Mouse (Mus musculus) monocyte, adult 59 days (primary cell): ENCODE results near the gene Ece2. TPM values are rescaled to one million over a fixed set of nuclear protein-coding genes. Genes with fewer than 3 reads are reported as not detected.

Experiments
- total RNA-seq, 2 experiments: library from RNA; stranded (reverse); gene quantifications; one replicate each; pipeline ENCODE4 v1.2.4; 2023

Gene Ece2
- not detected for total RNA-seq

DNA sequence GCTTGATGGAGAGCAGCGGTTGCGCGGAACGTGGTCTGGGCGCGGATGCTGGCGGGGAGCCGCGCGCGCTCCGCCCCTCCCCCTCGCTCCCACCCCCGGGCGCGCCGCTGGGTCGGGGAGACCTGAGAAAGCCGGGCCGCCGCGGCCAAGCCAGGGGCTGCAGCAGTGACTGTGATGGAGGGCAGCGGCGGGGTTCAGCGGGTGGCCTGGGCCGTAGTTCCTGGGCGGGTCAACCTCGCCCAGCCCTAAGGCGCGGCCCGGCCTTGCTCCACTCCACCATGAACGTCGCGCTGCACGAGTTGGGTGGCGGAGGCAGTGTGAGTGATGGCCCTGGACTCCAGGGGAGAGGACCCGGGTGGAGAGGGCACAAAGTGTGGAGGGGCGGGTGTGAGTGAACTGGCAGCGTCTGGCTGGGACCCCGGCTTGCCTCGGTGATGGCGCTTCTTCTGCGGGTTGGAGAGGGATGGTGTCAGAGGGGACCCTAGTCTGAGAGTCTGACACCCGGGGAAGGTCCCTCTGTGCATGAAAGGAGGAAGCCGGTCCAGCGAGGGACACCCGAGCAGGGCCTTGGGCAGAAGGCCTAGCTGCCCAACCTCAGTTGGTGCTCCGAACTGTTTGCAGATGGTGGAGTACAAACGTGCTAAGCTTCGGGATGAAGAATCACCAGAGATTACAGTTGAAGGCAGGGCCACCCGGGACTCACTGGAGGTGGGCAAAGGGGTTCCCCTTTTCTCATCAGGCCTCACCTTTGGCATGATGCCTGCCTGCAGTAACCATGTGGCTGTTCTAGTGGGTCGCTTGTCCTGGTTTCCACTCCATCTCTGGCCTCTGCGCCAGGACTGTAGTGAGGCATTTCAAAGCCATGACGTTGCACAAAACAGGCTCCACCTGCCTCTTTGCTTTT lies at the start of gene Ece2:
Gene Ece2 (plus strand): TSS at position 98 of the 904 bp plus-strand sequence.

GRCm38 (mm10) chr16:20589366-20589938 lies 40.2 kb upstream of the Ece2 start, which contains the start of gene Vwa5b2:
Gene Vwa5b2 (plus strand): TSS chr16:20589471.

DNA sequence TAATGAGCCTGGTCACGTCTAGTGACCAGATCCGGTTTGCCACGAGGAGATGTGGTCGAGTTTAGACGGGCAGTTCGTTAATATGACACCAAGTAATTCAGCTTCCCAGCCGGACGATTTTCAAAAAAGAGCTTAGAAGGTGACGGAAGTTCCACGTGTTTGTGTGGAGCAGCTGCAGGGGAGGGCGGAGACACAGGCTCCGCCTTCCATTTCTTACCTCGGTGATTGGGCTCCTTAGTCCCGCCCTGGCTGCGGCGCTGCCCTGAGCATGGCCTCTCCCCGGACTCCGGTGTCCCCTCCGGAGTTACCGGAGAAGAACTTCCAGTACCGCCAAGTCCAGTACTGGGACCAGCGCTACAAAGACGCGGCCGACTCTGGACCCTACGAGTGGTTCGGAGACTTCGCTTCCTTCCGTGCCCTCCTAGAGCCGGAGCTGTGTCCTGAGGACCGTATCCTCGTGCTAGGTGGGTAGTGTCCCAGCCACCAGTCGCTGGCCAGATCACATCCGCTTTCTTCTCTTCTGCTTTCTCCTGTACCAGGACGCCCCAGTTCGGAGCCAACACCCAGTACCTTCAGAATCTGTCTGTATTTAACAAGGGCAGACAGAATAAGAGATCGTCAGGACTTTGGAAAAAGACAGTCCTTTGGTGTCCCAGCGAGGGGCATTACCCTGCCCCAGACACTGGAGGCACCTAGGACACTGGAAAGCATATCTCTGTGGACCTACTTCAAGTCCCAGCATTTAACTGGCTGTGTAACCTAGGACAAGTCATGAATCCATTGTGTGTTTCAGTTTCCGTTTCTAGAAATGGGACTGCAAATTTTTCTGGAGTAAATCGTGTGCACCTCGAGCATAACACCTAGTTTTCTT lies 18.0 kb upstream of the Ece2 start, which contains the start of the genes Eef1akmt4, Gm49333 and Alg3:
Gene Eef1akmt4 (plus strand): TSS at position 237 of the 871 bp plus-strand sequence.
Gene Gm49333 (plus strand): TSS at position 254 of the 871 bp plus-strand sequence.
Gene Alg3 (minus strand): TSS at position 379 of the 871 bp plus-strand sequence.

DNA sequence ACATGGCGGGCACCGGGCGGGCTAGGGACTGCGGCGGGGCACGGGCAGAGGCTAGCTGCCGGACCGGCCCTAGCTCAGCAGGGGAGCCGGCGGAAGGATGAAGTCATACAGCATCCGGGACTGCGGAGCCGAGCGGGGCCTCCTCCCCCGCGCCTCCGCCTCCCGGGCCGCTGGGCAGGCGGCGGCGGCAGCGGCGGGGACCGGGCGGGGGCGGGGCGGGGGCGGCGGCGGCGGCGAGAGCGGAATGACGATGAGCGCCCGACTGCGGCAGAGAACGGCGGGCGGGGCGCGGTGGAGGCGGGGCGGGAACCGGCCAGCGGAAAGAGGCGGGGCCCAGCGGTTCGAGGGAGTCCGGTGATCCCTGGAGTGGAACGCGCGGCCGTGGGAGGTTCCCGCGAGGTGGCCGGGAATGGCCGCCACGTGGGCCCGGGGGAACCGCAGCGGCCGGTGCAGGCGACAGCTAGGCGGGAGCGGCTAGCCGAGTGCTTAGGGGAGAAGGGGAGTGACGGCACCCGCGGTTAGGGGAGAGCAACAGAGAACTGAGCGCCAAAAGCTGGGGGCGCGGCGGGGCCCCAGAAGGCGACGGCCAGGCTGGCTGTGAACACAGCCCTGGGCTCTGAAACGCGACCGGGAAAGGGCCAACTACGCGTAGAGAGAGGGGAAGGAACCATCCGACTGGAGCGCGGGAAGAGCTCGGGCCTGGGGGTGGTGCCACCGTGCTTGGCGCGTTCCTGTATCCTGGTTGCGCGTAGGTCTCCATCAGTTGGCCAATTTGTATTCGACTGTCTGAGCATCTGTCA lies 8.2 kb upstream of the Ece2 start, which contains the start of gene Camk2n2:
Gene Camk2n2 (minus strand): TSS at position 97 of the 800 bp plus-strand sequence.

GRCm38 (mm10) chr16:20651076-20651946 lies 21.7 kb downstream of the Ece2 start, which contains the start of gene Psmd2:
Gene Psmd2 (plus strand): TSS chr16:20651652.

DNA sequence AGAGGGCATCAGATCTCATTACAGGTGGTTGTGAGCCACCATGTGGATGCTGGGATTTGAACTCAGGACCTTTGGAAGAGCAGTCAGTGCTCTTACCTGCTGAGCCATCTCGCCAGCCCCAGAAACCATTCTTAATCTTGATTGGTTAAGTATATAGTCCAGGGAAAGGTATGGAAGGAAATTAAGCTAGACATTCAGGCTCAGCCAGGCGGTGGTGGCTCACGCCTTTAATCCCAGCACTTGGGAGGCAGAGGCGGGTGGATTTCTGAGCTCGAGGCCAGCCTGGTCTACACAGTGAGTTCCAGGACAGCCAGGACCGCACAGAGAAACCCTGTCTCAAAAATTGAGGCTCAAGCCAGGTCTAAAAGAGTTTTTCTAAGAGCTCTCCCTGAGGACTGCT lies 38.4 kb downstream of the Ece2 start, which contains the start of gene Eif4g1:
Gene Eif4g1 (plus strand): TSS at position 301 of the 400 bp plus-strand sequence.

DNA sequence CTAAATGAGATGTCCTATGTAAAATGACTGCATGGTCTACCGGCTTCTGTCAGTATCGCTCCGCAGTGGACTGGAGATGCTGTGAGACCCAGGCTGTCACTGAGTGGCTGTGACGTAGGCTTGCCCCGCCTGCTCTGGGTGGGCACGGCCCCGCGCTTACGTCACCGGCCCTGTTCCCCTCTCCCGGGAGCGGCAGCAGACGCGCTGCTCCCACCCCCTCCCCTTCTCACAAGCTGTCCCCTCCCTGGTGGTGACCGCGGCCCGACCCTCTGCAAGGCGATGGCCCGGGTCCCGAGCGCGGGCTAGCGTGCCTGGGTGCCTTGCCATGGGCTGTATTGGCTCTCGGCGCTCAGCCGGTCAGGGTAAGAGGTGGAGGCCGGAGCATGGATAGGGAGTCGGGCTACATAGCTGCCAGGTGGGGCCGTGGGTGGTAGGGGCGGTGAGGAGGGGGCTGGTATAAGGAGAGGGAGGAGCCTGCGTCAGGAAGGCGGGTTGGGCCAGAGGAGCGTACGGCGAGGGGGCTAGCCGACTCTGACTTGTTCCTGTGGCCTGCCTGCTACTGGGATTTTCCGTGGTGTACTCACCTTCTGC lies 63.6 kb downstream of the Ece2 start, which contains the start of gene Fam131a:
Gene Fam131a (plus strand): TSS at position 131 of the 591 bp plus-strand sequence.

Other genes starting within 250 kb of the Ece2 start
- 100 to 1,000 TPM; 156 to 177 TPM for gene Abcc5, start 203.4 kb upstream of the Ece2 start, total RNA-seq
- 10 to 100 TPM; 20.2 to 25.5 TPM for gene Eif2b5, start 131.0 kb upstream of the Ece2 start, total RNA-seq
- 10 to 100 TPM; 33.1 to 34.1 TPM for gene Dvl3, start 112.8 kb upstream of the Ece2 start, total RNA-seq
- gene Ap2m1, start 94.3 kb upstream of the Ece2 start, total RNA-seq = 100 to 1,000 TPM; 199 to 201 TPM
- gene Abcf3, start 81.3 kb upstream of the Ece2 start, total RNA-seq = 10 to 100 TPM; 52.3 to 62.4 TPM
- gene Vwa5b2, start 40.4 kb upstream of the Ece2 start, total RNA-seq = not detected
- 1 to 10 TPM; 7.7 to 9.3 TPM for gene Eef1akmt4, start 18.2 kb upstream of the Ece2 start, total RNA-seq
- not detected for gene Gm49333, start 18.2 kb upstream of the Ece2 start, total RNA-seq
- gene Alg3, start 18.1 kb upstream of the Ece2 start, total RNA-seq = 10 to 100 TPM; 11.4 to 13.9 TPM
- gene Camk2n2, start 8.5 kb upstream of the Ece2 start, total RNA-seq = under 1 TPM; 0.39 to 0.97 TPM
- 100 to 1,000 TPM; 116 to 118 TPM for gene Psmd2, start 21.8 kb downstream of the Ece2 start, total RNA-seq
- gene Eif4g1, start 38.5 kb downstream of the Ece2 start, total RNA-seq = 100 to 1,000 TPM; 252 to 266 TPM
- 1 to 10 TPM; 5.3 to 5.4 TPM for gene Fam131a, start 63.4 kb downstream of the Ece2 start, total RNA-seq
- gene Polr2h, start 87.8 kb downstream of the Ece2 start, total RNA-seq = 10 to 100 TPM; 10.6 to 10.8 TPM
- 1 to 10 TPM; 1.7 to 2.2 TPM for gene Clcn2, start 87.9 kb downstream of the Ece2 start, total RNA-seq
- gene Chrd, start 103.3 kb downstream of the Ece2 start, total RNA-seq = not detected
- not detected for gene Thpo, start 104.7 kb downstream of the Ece2 start, total RNA-seq